Mouse (Mus musculus): Measurements from ENCODE around the gene Herc2.

- no peak for TF ChIP-seq CTCF (IDR thresholded peaks at IDR 0.05)
- no peak for TF ChIP-seq EP300 (IDR thresholded peaks at IDR 0.05; ENCODE audit: insufficient read depth, low read depth, low read length)
These were observed 185.9 kb downstream of the Herc2 start for GRCm38 (mm10) chr7:56235794-56236423.

All from heart, adult 2 months (tissue).